ENCODE assay signal across 10 mouse cellular contexts in genomic region chr16:91270982-91271549, GRCm38 (mm10). TPM values are rescaled to one million over a fixed set of nuclear protein-coding genes. Genes with fewer than 3 reads are reported as not detected.
A peak's percentile ranks its signal among the peaks of the same experiment; 100 is the strongest.
DNase-seq lines count a peak whose midpoint lies in the region; ATAC-seq and TF ChIP-seq lines count a peak whose summit lies in the region.
"Had no signal": no experiment of that assay in that cellular context is flagged by ENCODE, and none has a peak within 500 bp of the region (broad histone marks: within the 10 kb centered on the region; RNA-seq: fewer than 3 reads in every experiment).

No protein-coding gene starts in this region.

- no peaks in the 10 kb centered on the region for H3K36me3 ChIP-seq in heart, embryonic 11.5 days (ENCODE audit: control insufficient read depth, insufficient read depth, low read length)
- H3K36me3 ChIP-seq in limb, embryonic 11.5 days (ENCODE audit: control insufficient read depth, insufficient read depth, low read length): no peaks in the 10 kb centered on the region
- H3K36me3 ChIP-seq in kidney, adult 2 months (ENCODE audit: control insufficient read depth, insufficient read depth, low read length): no peaks in the 10 kb centered on the region
- no peaks in the 10 kb centered on the region for H3K36me3 ChIP-seq in thymus, adult 2 months (ENCODE audit: control insufficient read depth, insufficient read depth, low read length)

- intact Hi-C loops in heart, postnatal 36 days (cut with DNase I): no loop called here

- H3K27ac ChIP-seq in heart, embryonic 11.5 days (ENCODE audit: low read depth, low read length): no peak overlapping the region
- no peak overlapping the region for H3K27ac ChIP-seq in limb, embryonic 11.5 days (replicated peaks; ENCODE audit: low read depth, low read length)
- no peak overlapping the region for H3K27ac ChIP-seq in kidney, adult 2 months (ENCODE audit: insufficient read depth, low read depth, low read length)
- no peak overlapping the region for H3K27ac ChIP-seq in thymus, adult 2 months (ENCODE audit: control insufficient read depth, insufficient read depth, low read length)

- ATAC-seq in heart, embryonic 11.5 days (replicated peaks; ENCODE audit: insufficient number of reproducible peaks, low FRiP score, low TSS enrichment): no peak
- ATAC-seq in limb, embryonic 11.5 days (ENCODE audit: insufficient number of reproducible peaks, low FRiP score, low TSS enrichment, low read depth): no peak

- TF ChIP-seq POLR2A in kidney, adult 2 months (IDR thresholded peaks at IDR 0.05; ENCODE audit: low read depth, low read length): no peak
- TF ChIP-seq POLR2A in thymus, adult 2 months (IDR thresholded peaks at IDR 0.05; ENCODE audit: control insufficient read depth, extremely low read depth, insufficient read depth, low read length, poor library complexity): no peak

- H3K9ac ChIP-seq in heart, embryonic 11.5 days (ENCODE audit: low read depth, low read length): no peak overlapping the region
- no peak overlapping the region for H3K9ac ChIP-seq in limb, embryonic 11.5 days (ENCODE audit: low read length)

- no peaks in the 10 kb centered on the region for H3K9me3 ChIP-seq in heart, embryonic 11.5 days (replicated peaks; ENCODE audit: control insufficient read depth, low read length)
- H3K9me3 ChIP-seq in limb, embryonic 11.5 days (ENCODE audit: control insufficient read depth, low read length): no peaks in the 10 kb centered on the region

- TF ChIP-seq CTCF in kidney, adult 2 months (conservative IDR thresholded peaks at IDR 0.05; ENCODE audit: insufficient read depth, insufficient read length, low read depth, low read length): no peak
- no peak for TF ChIP-seq CTCF in thymus, adult 2 months (IDR thresholded peaks at IDR 0.05; ENCODE audit: borderline replicate concordance, control insufficient read depth, extremely low read depth, insufficient read depth, low read length, poor library complexity)

- 2% methylated on average over 29 of the region's 29 CpGs for WGBS in heart, embryonic 11.5 days (ENCODE audit: insufficient replicate concordance)
- WGBS in limb, embryonic 11.5 days: under 1% methylated on average over 29 of the region's 29 CpGs
- 3% methylated on average over 29 of the region's 29 CpGs for WGBS in kidney, adult 2 months
- WGBS in thymus, adult 2 months: 7% methylated on average over 29 of the region's 29 CpGs

- peak overlapping the region; percentile 51; the same call in 1 of the 2 replicates for H3K4me3 ChIP-seq in heart, embryonic 11.5 days (ENCODE audit: low read depth, low read length)
- 0 out of 2 replicates have a peak overlapping the region, but pooled peaks have one; percentile 38 for H3K4me3 ChIP-seq in limb, embryonic 11.5 days (ENCODE audit: low read depth, low read length)
- no peak overlapping the region for H3K4me3 ChIP-seq in kidney, adult 2 months (ENCODE audit: insufficient read depth, low read depth, low read length)
- H3K4me3 ChIP-seq in thymus, adult 2 months (ENCODE audit: control insufficient read depth, insufficient read depth, low read length): no peak overlapping the region

- H3K4me2 ChIP-seq in heart, embryonic 11.5 days: peak overlapping the region; percentile 89; the same call in 1 of the 2 replicates
- peak overlapping the region; percentile 84 for H3K4me2 ChIP-seq in limb, embryonic 11.5 days (ENCODE audit: low read depth, severe bottlenecking)

- peaks cover 85% of the 10 kb centered on the region for H3K27me3 ChIP-seq in heart, embryonic 11.5 days (ENCODE audit: control insufficient read depth, insufficient read depth, low read length)
- peaks cover 81% of the 10 kb centered on the region for H3K27me3 ChIP-seq in limb, embryonic 11.5 days (ENCODE audit: control insufficient read depth, insufficient read depth, low read length)
- peaks cover 4% of the 10 kb centered on the region for H3K27me3 ChIP-seq in kidney, adult 2 months (replicated peaks; ENCODE audit: control insufficient read depth, insufficient read depth, low read length)
- peaks cover 12% of the 10 kb centered on the region for H3K27me3 ChIP-seq in thymus, adult 2 months (ENCODE audit: control insufficient read depth, insufficient read depth, low read length)

- no peak for DNase-seq in heart, postnatal 36 days
- DNase-seq in right cerebral cortex, postnatal 4 days: peak; percentile 13
- no peak for DNase-seq in right cerebral cortex, postnatal 14 days
- peak; percentile 52 for DNase-seq in limb, embryonic 11.5 days (ENCODE audit: low spot score)
- no peak for DNase-seq in MN1 (ENCODE audit: low spot score)
- no peak for DNase-seq in kidney, adult 2 months
- DNase-seq in thymus, adult 2 months: no peak
- DNase-seq: B cell, adult 2 months had no signal

- peaks cover 9% of the 10 kb centered on the region; the same call in 1 of the 2 replicates for H3K4me1 ChIP-seq in heart, embryonic 11.5 days (ENCODE audit: control insufficient read depth, insufficient read depth, low read length)
- H3K4me1 ChIP-seq in limb, embryonic 11.5 days (ENCODE audit: control insufficient read depth, insufficient read depth, low read length): peaks cover 11% of the 10 kb centered on the region
- H3K4me1 ChIP-seq in kidney, adult 2 months (ENCODE audit: control insufficient read depth, insufficient read depth, low read length): no peaks in the 10 kb centered on the region
- H3K4me1 ChIP-seq in thymus, adult 2 months (replicated peaks; ENCODE audit: control insufficient read depth, insufficient read depth, low read length): no peaks in the 10 kb centered on the region

RNA-seq across cellular contexts. Expression of gene Olig1, which starts 1.5 kb away (rescaled TPM):
- polyA plus RNA-seq in heart, embryonic 11.5 days (2014; fragmentation: Nextera tagmentation; extraction: Ambion mirVana): not detected in 2 replicates
- total RNA-seq in heart, postnatal 36 days (2021): not detected
- 0.13 TPM in 1 of 2 replicates, not detected in the other for polyA plus RNA-seq in limb, embryonic 11.5 days (2014; fragmentation: Nextera tagmentation; extraction: Ambion mirVana)
- polyA plus RNA-seq in kidney, adult 2 months (2012; rRNA removed): 0.17 and 0.23 TPM in 2 replicates
- polyA plus RNA-seq in thymus, adult 2 months (2012; rRNA removed): 0.51 and 0.66 TPM in 2 replicates
- total RNA-seq: gastrocnemius, adult 8-10 months had no signal

RNA-seq across cellular contexts. Expression of gene Olig2, which starts 45.8 kb away (rescaled TPM):
- 0.06 TPM in 1 of 2 replicates, not detected in the other for polyA plus RNA-seq in heart, embryonic 11.5 days (2014; fragmentation: Nextera tagmentation; extraction: Ambion mirVana)
- total RNA-seq in heart, postnatal 36 days (2021): not detected
- not detected in 2 replicates for polyA plus RNA-seq in limb, embryonic 11.5 days (2014; fragmentation: Nextera tagmentation; extraction: Ambion mirVana)
- polyA plus RNA-seq in kidney, adult 2 months (2012; rRNA removed): 0.03 TPM in 1 of 2 replicates, not detected in the other
- polyA plus RNA-seq in thymus, adult 2 months (2012; rRNA removed): 0.11 and 0.12 TPM in 2 replicates
- total RNA-seq: gastrocnemius, adult 8-10 months had no signal

Comparison
In these comparisons a context has a peak if more than half of its experiments do, and no peak if none do; other contexts are left out.
1. DNase-seq: peak in right cerebral cortex, postnatal 4 days (single experiment) and limb, embryonic 11.5 days (single experiment); none in heart, postnatal 36 days (0 of 2), right cerebral cortex, postnatal 14 days (single experiment), MN1 (single experiment), kidney, adult 2 months (single experiment) and thymus, adult 2 months (single experiment).
2. H3K4me3 ChIP-seq: peak in heart, embryonic 11.5 days (single experiment) and limb, embryonic 11.5 days (single experiment); none in kidney, adult 2 months (single experiment) and thymus, adult 2 months (single experiment).